Mouse (Mus musculus) 3134 (cell line): ENCODE measurements around the gene Spag8.

Experiments
- DNase-seq: peaks from one replicate; pipeline ENCODE4 v3.0.0-alpha.2; 2011; ENCODE audit warnings: low spot score; ENCODE audit not compliant: insufficient read length; ENCODE audit errors: extremely low read depth

The Spag8 gene

GRCm38 (mm10) chr4:43655656-43656338, 2.4 kb upstream of the Spag8 start:
- no peak for DNase-seq

DNA sequence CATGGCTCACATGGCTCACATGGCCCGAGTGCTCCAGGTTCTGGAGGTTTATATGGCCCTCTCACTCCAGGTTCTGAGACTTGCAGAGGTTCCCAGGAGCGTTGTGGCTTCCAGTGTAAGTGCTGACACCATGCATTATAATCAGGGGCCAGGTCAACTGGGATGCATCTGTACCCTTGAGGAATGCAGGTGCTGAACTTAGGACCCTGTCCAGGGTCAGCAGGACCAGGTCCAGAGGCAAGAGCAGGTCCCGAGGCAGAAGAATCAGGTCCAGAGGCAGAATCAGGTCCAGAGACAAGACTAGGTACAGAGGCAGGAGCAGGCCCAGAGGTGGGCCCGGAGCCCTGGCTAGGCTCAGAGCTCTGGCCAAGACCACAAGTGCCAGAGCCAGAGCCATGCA, 668 bp downstream of the Spag8 start:
- DNase-seq = no peak

- DNase-seq = no peak
Measured at GRCm38 (mm10) chr4:43649783-43650182, 3.6 kb downstream of the Spag8 start.

- DNase-seq = no peak
Measured at GRCm38 (mm10) chr4:43640491-43640890, 12.9 kb downstream of the Spag8 start.

GRCm38 (mm10) chr4:43640076-43640475, 13.3 kb downstream of the Spag8 start:
- DNase-seq = no peak

GRCm38 (mm10) chr4:43636751-43637150, 16.6 kb downstream of the Spag8 start:
- DNase-seq = no peak

GRCm38 (mm10) chr4:43634621-43635374, 18.6 kb downstream of the Spag8 start:
- DNase-seq = no peak

DNA sequence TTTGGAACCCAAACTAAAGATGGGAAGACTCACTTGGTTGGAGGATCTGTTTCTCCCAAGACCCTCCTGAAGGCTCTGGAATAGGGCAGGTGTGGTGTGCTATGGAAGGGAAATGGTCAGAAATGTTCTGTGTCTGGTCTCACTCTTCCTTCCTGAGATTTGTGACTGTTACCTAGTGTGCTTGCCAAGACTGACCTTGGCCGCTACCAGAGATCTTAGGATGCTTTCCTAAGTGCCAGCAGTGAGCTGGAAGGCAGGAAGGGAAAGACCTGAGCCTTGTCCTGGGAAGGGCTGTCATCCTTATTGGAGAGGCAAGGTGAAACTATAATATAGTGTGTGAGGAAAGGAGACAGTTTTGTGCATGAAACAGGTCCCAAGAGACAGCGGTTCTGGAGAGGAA, 19.7 kb downstream of the Spag8 start:
- DNase-seq = no peak

DNA sequence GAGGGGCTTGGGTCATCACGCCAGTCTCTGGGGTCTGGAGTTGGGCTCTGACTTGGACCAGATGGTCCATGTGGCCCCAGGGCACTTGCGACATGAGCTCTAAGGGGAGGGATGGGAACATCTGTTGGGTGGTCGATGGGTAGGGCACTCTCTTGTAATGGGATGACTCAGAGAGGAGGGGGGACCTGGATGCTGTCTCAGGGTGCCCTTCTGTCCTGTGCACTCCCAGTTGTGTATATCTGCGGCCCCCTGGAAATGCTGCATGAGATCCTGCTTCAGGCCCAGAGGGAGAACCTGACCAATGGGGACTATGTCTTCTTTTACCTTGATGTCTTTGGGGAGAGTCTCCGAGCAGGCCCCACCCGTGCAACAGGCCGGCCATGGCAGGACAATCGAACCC, 20.1 kb downstream of the Spag8 start:
- DNase-seq = no peak

DNA sequence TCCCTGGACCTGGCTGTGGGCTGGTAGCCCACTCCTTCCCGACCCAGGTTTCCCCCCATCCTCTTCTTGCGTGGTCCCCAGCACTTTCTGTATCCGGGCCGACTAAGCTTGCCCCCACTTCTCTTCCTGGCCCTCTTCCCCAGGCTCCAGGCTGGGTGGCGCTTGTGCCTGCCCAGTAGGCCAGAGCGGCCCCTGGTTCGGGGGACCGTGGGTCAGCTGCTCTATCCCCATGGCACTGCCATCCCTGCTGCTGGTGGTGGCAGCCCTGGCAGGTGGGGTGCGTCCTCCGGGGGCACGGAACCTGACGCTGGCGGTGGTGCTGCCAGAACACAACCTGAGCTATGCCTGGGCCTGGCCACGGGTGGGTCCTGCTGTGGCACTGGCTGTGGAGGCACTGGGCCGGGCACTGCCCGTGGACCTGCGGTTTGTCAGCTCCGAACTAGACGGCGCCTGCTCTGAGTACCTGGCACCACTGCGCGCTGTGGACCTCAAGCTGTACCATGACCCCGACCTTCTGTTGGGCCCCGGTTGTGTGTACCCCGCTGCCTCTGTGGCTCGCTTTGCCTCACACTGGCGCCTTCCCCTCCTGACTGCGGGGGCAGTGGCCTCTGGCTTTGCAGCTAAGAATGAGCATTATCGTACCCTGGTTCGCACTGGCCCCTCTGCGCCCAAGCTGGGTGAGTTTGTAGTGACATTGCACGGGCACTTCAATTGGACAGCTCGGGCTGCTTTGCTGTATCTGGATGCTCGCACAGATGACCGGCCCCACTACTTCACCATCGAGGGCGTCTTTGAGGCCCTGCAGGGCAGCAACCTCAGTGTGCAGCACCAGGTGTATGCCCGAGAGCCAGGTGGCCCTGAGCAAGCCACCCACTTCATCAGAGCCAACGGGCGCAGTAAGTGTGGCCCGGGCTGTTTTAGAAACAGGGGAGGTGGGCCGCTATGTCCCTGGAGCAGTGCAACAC, 21.2 kb downstream of the Spag8 start:
- peak; percentile 40 for DNase-seq

GRCm38 (mm10) chr4:43631046-43631955, 22.1 kb downstream of the Spag8 start, which contains the start of gene Npr2:
Npr2 (plus strand) TSS chr4:43631935.
- DNase-seq = peak; percentile 74

- DNase-seq = no peak
Measured at GRCm38 (mm10) chr4:43630671-43631045, 22.7 kb downstream of the Spag8 start.

- peak; percentile 48 for DNase-seq
Measured at GRCm38 (mm10) chr4:43630030-43630581, 23.3 kb downstream of the Spag8 start.

DNA sequence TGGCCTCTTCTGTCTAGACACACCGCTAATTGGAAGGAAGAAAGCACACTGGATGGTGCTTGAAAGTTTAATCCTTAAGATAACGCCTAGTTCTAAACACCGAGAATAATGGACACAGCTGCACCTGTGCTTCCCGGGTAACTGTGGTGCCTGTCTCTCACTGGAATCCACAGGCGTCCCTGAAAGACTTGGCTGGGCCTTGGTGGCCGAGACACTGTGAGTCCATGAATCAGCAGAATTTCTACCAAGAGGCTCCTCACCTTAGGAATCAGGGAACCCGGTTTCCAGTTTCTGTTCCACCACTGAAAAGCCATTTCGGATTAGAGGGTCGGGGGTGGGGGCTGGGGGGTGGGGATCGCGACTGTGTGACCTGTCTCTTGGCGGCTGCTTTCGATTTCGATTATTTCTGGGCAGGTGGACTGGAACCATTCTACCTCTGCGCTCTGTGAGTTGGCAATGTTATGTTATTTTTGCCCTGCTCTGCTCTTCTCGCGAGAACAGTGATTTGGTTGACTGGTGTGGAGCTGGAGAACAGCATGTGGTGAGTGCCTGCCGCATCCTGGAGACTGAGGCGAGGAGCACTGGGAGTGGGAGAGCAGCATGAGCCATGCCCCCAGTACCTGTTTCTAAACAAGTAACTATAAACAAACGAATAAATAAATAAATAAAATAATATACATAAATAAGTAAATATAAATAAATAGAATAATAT, 24.1 kb downstream of the Spag8 start:
- DNase-seq = no peak

GRCm38 (mm10) chr4:43620146-43620778, 33.1 kb downstream of the Spag8 start:
- no peak for DNase-seq

- no peak for DNase-seq
Measured at GRCm38 (mm10) chr4:43613060-43613730, 40.2 kb downstream of the Spag8 start.

DNA sequence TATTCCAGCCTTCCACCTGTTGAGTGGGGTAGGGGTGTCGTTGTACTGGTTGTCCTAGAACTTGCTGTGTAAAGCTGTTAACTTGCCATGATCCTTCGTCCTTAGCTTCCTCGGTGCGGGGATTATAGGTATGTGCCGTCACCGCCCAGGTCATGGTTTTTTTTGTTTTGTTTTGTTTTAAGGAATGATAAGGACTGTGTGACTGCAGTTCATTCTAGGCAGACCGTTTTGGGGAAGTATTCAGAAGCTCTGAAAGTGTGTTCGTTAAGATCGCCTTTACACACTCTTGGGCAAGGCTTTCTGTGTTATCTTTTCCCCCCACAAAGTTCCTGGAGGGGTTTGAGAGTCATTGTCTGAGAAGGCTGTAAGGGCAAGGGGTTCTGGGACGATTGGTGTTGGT, 40.9 kb downstream of the Spag8 start:
- no peak for DNase-seq
